Mouse (Mus musculus): ENCODE results near the gene Fen1.

DNA sequence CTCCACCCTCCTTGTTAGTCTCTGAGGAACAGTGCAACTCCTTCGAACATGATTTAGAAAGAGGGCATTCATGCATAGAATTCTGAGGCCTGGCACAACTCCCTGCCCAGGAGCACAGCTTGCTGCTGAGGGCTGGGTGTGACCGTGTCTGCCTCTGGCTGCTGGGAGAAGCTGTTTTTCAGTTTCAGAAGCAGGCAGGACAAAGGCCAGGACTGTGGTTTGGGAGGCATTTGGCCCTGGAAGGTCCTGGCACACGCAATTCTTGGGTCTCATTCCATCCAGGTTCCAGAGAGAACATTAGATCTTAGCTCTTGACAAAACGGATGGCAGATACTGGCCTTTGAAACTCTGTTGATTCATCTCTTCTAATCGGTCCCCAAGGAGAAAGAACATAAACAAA lies 8.7 kb downstream of the Fen1 start:
- TF ChIP-seq GATA1 (IDR thresholded peaks at IDR 0.05; ENCODE audit: borderline replicate concordance, low read length) (no peak), FLI1 (IDR thresholded peaks at IDR 0.05; ENCODE audit: low read length) (no peak)
